Mouse (Mus musculus): Measurements from ENCODE around the gene 4930453N24Rik.

GRCm38 (mm10) chr16:64737289-64737688 is 33.7 kb downstream of the 4930453N24Rik start:
- TF ChIP-seq POLR2A (IDR thresholded peaks at IDR 0.05; ENCODE audit: insufficient read depth, low read depth, low read length) (no peak), CTCF (IDR thresholded peaks at IDR 0.05; ENCODE audit: insufficient read depth, low read depth, low read length) (no peak)

Data from olfactory bulb, adult 2 months (tissue).